Mouse (Mus musculus) limb, embryonic 12.5 days (tissue): ENCODE measurements around the gene Smok3a. TPM values are rescaled to one million over a fixed set of nuclear protein-coding genes. Genes with fewer than 3 reads are reported as not detected.
"Not testable (repeated sequence)": the region's sequence is repeated elsewhere in the genome, so short reads cannot be mapped to it uniquely, and the experiment has no call there.

Experiments used
- ATAC-seq: fragments of 200-750 bp; cut with Nextera tagmentation; 2 replicates; pipeline ENCODE4 v1.8.0; 2017; ENCODE audit warnings: low read depth, moderate TSS enrichment; ENCODE audit not compliant: insufficient number of reproducible peaks, insufficient read depth, low FRiP score, low TSS enrichment
- H3K27ac ChIP-seq: fragments of 300-500 bp; sonication (generic); 2 replicates; pipeline ENCODE4 v1.5.1; 2016; ENCODE audit warnings: mild to moderate bottlenecking, moderate library complexity
- H3K27me3 ChIP-seq: fragments of 300-500 bp; sonication (generic); 2 replicates; pipeline ENCODE4 v1.6.1; 2016; ENCODE audit warnings: mild to moderate bottlenecking, moderate library complexity
- H3K36me3 ChIP-seq: fragments of 300-500 bp; sonication (generic); 2 replicates; pipeline ENCODE4 v1.6.1; 2016; ENCODE audit warnings: mild to moderate bottlenecking, moderate library complexity
- H3K4me1 ChIP-seq: fragments of 300-500 bp; sonication (generic); replicated peaks from 2 replicates; pipeline ENCODE4 v1.6.1; 2016
- H3K4me2 ChIP-seq: fragments of 300-500 bp; sonication (generic); 2 replicates; pipeline ENCODE4 v1.6.1; 2016; ENCODE audit warnings: mild to moderate bottlenecking, moderate library complexity
- H3K4me3 ChIP-seq: fragments of 300-500 bp; sonication (generic); replicated peaks from 2 replicates; pipeline ENCODE4 v1.5.1; 2016; ENCODE audit warnings: mild to moderate bottlenecking
- H3K9ac ChIP-seq: fragments of 300-500 bp; sonication (generic); replicated peaks from 2 replicates; pipeline ENCODE4 v1.6.1; 2016; ENCODE audit warnings: mild to moderate bottlenecking, moderate library complexity
- H3K9me3 ChIP-seq: fragments of 300-500 bp; sonication (generic); 2 replicates; pipeline ENCODE4 v1.6.1; 2016; ENCODE audit warnings: mild to moderate bottlenecking, moderate library complexity
- WGBS: fragments of 180-500 bp; shearing (Covaris S2); methylation state at CpG from one replicate; pipeline ENCODE4 v1.1.7; 2016; 5-methylcytosine and 5-hydroxymethylcytosine counted together
- polyA plus RNA-seq: library from polyadenylated mRNA; unstranded; fragments of >200 nt; fragmentation: Nextera tagmentation; extraction: Ambion mirVana; gene quantifications from 2 replicates; pipeline ENCODE4 v1.2.1, GENCODE M21; 2016

Smok3a gene
- polyA plus RNA-seq, 1 experiment from 2014 or later = not detected

DNA sequence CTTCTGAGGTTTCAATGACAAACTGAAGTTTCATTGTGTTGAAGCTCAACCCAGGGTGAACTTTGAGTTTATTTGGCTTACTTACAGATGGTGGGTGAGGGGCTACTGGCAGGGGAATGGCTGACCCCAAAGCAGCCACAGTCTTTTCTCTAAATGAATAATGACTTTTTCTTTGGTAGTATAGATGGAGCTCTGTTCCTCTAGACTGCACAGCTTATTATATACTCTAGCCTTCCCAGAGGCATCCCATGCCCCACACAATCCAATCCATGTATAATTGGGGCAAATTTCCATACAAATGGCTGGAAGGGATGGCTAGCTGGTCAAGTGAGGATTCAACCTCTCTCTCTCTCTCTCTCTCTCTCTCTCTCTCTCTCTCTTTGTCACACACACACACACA is 4.1 kb upstream of the Smok3a start:
- H3K4me2 ChIP-seq = no peak overlapping the region
- no peak overlapping the region for H3K27ac ChIP-seq
- H3K4me3 ChIP-seq = no peak overlapping the region
- H3K9me3 ChIP-seq = no peaks in the 10 kb centered on the region
- H3K36me3 ChIP-seq = no peaks in the 10 kb centered on the region
- no peaks in the 10 kb centered on the region for H3K27me3 ChIP-seq
- no peaks in the 10 kb centered on the region for H3K4me1 ChIP-seq
- ATAC-seq = no peak
- H3K9ac ChIP-seq = no peak overlapping the region

DNA sequence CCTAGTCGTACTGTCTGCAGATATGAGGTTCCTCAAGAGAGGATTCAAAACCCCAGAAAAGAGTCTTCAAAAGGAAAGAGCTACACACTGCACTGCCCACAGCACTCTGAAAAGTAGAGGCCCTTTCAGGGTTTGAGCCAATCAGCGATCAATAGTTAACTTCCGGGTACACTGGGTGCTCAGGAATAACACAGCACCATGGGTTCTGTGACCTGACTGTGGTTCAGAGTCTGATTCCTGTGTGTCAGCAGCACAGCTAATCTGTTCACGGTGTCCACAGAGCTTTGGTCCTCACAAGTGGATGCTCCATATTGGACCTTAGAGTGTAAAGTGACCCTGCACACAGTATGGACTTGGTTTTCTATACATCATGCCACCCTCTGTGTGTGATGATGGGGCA is 1.5 kb upstream of the Smok3a start:
- not testable (repeated sequence) for H3K27ac ChIP-seq, H3K4me3 ChIP-seq, H3K27me3 ChIP-seq, H3K4me1 ChIP-seq, H3K9ac ChIP-seq, H3K9me3 ChIP-seq, H3K36me3 ChIP-seq, H3K4me2 ChIP-seq, ATAC-seq
- 84% methylated on average over 4 of the region's 4 CpGs for WGBS

DNA sequence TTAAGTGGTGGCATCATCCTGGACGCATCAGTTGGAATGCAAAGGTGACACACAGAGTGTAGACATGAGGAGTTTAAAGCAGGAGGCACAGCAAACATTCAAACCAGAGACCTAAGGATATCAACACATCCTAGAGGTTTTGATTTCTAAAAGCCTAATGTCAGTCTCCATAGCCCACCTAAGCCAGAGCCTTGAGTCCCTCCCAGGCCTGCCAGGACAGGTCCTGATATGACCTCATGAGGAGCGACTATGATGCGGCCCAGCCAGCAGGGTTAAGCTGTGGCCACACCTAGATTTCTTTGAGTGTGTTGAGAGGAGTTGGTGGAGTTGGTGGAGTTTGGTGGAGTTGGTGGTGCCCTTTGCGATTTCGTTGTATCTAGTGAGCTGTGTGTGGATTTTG is 31.8 kb downstream of the Smok3a start, which contains the start of gene Smok3c:
Gene Smok3c, plus strand, starts transcription at position 301 of the 400 bp plus-strand sequence.
- no CpG with 5 or more reads among the region's 5 CpGs for WGBS
- H3K9me3 ChIP-seq, ATAC-seq, H3K4me2 ChIP-seq, H3K27ac ChIP-seq, H3K4me3 ChIP-seq, H3K4me1 ChIP-seq, H3K36me3 ChIP-seq, H3K9ac ChIP-seq, H3K27me3 ChIP-seq: not testable (repeated sequence)

DNA sequence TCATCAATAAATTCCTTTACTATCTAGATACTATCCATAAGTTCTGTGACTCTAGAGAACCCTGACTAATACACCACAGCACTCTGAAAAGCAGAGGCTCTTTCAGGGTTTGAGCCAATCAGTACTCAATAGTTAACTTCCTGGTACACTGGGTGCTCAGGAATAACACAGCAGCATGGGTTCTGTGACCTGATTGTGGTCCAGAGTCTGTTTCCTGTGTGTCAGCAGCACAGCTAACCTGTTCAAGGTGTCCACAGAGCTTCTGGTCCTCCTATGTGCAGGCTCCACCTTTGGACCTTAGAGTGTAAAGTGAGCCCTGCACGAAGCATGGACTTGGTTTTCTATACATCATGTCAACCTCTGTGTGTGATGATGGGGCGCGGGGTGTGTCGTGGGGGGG is 52.7 kb downstream of the Smok3a start:
- H3K36me3 ChIP-seq = no peaks in the 10 kb centered on the region
- no peak overlapping the region for H3K27ac ChIP-seq
- no peak overlapping the region for H3K9ac ChIP-seq
- no peak overlapping the region for H3K4me3 ChIP-seq
- no peaks in the 10 kb centered on the region for H3K27me3 ChIP-seq
- H3K4me1 ChIP-seq = no peaks in the 10 kb centered on the region
- H3K9me3 ChIP-seq = no peaks in the 10 kb centered on the region
- no peak overlapping the region for H3K4me2 ChIP-seq
- WGBS = 88% methylated on average over 4 of the region's 4 CpGs
- no peak for ATAC-seq

DNA sequence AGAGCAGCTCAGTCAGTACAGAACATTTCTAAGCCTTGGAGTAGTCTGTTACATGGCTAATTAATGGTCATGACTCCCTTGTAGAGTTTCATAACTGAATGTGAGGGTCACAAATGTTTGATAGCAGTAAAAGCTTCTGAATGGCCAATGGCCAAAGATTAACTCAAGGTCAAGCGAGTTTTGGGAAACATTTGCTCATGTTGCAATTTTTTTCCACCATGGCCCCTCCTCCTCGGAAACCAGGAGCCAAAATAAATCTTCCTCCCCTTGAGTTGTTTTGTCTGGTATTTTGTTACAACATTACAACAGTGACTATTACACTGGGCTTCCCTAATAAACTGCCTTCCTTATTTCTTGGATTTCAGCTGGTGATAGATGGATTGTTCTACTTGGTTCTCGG is 54.6 kb downstream of the Smok3a start:
- no peaks in the 10 kb centered on the region for H3K27me3 ChIP-seq
- H3K27ac ChIP-seq = no peak overlapping the region
- no peak overlapping the region for H3K9ac ChIP-seq
- no peak for ATAC-seq
- no peaks in the 10 kb centered on the region for H3K36me3 ChIP-seq
- H3K9me3 ChIP-seq = no peaks in the 10 kb centered on the region
- no peak overlapping the region for H3K4me2 ChIP-seq
- no peaks in the 10 kb centered on the region for H3K4me1 ChIP-seq
- H3K4me3 ChIP-seq = no peak overlapping the region
- 70% methylated on average over 3 of the region's 3 CpGs for WGBS

DNA sequence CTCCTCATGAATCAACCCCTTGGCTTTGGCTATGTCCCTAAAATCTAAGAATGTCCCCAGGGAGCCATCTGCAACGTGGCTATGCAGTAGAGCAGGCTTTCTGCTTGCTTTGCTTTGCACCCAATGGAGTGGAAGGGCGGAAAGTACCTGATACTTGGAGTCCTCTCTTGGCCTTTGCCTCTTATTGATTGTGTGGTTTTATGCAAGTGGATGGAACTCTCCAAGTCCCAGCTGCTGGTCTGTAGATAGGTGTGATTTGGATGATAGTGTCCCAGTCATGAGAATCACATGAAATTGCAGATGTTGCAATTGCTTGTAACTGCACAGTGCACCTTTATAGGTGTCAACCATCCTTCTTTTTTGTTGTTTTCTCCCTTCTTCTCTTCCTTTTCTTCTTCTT is 55.1 kb downstream of the Smok3a start:
- Histone ChIP-seq H3K4me3 (no peak overlapping the region), H3K4me1 (no peaks in the 10 kb centered on the region), H3K9ac (no peak overlapping the region), H3K27ac (no peak overlapping the region), H3K36me3 (no peaks in the 10 kb centered on the region), H3K9me3 (no peaks in the 10 kb centered on the region), H3K27me3 (no peaks in the 10 kb centered on the region), H3K4me2 (no peak overlapping the region)
- ATAC-seq = no peak
- WGBS = 63% methylated on average over 2 of the region's 2 CpGs

DNA sequence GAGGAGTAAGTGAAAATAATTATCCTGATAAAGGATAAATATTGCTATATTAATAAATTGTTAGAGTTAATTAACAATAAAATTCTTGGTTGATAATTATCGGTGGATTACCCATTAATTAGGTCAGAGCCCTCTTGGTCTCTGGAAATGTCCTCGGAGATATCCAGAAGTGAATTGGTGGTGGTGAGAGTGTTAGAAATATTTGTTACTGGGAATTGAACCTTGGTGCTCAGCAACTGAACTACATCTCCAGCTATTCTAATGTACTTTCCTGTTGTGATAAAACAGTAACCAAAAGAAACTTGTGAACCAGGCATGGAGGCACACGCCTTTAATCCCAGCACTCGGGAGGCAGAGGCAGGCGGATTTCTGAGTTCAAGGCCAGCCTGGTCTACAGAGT is 59.4 kb downstream of the Smok3a start:
- H3K4me2 ChIP-seq = no peak overlapping the region
- H3K4me3 ChIP-seq = no peak overlapping the region
- H3K9ac ChIP-seq = no peak overlapping the region
- H3K4me1 ChIP-seq = 0 out of 2 replicates have a peak, but pooled peaks cover 2% of the 10 kb centered on the region
- ATAC-seq = no peak
- no peaks in the 10 kb centered on the region for H3K9me3 ChIP-seq
- no peaks in the 10 kb centered on the region for H3K36me3 ChIP-seq
- H3K27me3 ChIP-seq = no peaks in the 10 kb centered on the region
- 90% methylated on average over 5 of the region's 5 CpGs for WGBS
- no peak overlapping the region for H3K27ac ChIP-seq

DNA sequence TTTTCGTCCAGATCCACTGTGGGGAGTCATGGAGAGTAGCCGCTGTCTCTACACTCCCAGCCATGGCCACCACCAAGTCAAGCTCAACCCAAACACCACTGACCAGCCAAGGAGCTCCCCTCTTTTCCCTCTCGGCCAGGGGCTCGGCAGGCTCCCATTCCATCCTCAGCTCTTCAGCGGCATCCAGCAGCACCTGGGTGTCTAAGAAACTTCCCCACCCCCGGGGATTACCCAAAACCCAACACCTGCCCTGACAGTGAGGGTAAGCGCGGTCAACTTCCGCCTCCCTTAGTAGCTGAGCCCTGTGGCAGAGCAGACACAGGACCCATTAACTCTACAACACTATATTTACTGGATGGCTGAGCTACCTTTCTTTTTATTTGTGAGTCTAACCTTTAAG is 60.4 kb downstream of the Smok3a start:
- H3K9me3 ChIP-seq = no peaks in the 10 kb centered on the region
- no peak for ATAC-seq
- H3K9ac ChIP-seq = no peak overlapping the region
- WGBS = 85% methylated on average over 9 of the region's 9 CpGs
- no peaks in the 10 kb centered on the region for H3K36me3 ChIP-seq
- peaks cover 7% of the 10 kb centered on the region for H3K4me1 ChIP-seq
- H3K27me3 ChIP-seq = no peaks in the 10 kb centered on the region
- no peak overlapping the region for H3K4me3 ChIP-seq
- no peak overlapping the region for H3K27ac ChIP-seq
- H3K4me2 ChIP-seq = no peak overlapping the region

DNA sequence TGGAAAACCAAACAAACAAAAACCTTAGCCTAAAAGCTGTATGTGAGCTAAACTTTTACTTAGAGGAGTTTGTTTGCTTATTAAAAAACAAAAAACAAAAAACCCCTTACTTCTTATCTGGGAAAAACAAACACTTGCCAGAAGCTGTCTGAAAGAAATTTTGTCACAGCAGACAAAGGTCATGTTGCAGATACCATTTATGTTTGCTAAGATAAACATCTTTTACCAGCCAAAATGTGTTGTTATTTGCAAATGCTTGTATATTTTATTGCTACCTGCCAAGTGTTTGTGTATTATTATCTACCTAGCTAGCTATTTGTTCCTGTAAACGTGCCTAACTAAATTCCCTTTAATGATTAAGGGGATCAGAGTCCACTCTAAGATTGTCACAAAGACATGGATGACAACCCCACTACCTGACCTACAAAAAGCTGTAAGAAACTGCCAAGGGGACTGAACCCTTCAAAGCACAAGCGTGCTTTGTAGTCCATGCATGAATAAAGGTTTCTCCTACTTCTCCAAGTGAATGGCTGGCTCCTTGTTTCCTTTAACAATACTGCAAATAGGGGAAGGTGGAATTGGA is 62.3 kb downstream of the Smok3a start:
- Histone ChIP-seq H3K4me1 (peaks cover 14% of the 10 kb centered on the region), H3K9me3 (no peaks in the 10 kb centered on the region), H3K4me2 (no peak overlapping the region), H3K27ac (no peak overlapping the region), H3K27me3 (no peaks in the 10 kb centered on the region), H3K9ac (no peak overlapping the region), H3K36me3 (peaks cover 14% of the 10 kb centered on the region), H3K4me3 (no peak overlapping the region)
- WGBS = 67% methylated on average over 2 of the region's 2 CpGs
- ATAC-seq = no peak

DNA sequence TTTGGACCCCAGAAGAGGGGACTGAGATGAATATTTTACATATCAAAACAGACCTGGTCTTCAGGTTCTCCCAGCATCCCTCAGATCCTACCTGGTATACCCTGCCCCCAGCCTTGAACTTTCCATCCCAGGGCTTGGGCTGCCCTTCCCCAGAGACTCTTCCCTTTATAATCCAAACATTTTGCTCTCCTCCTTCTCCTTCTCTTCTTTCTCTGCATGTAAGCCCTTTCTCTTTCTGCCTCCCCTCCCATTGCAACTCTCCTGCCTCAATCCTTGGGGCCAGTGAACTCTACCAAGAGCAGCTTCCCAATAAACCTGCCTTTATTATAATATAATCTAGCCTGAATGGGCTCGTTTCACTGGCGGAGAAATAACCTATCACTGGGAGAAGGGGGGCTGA is 62.9 kb downstream of the Smok3a start:
- 92% methylated on average over 2 of the region's 2 CpGs for WGBS
- H3K4me1 ChIP-seq = peaks cover 14% of the 10 kb centered on the region
- no peak for ATAC-seq

More for the DNA sequence above, 62.9 kb downstream of the Smok3a start:
- H3K4me3 ChIP-seq = no peak overlapping the region
- H3K27ac ChIP-seq = no peak overlapping the region
- H3K27me3 ChIP-seq = no peaks in the 10 kb centered on the region
- H3K9ac ChIP-seq = no peak overlapping the region
- no peaks in the 10 kb centered on the region for H3K9me3 ChIP-seq
- H3K4me2 ChIP-seq = no peak overlapping the region
- peaks cover 20% of the 10 kb centered on the region for H3K36me3 ChIP-seq
